Mouse (Mus musculus) hindbrain, embryonic 16.5 days (tissue): ENCODE results near the gene Hip1r. TPM values are rescaled to one million over a fixed set of nuclear protein-coding genes. Genes with fewer than 3 reads are reported as not detected.
A peak's percentile ranks its signal among the peaks of the same experiment; 100 is the strongest.

Source experiments
- ATAC-seq: fragments of 200-750 bp; cut with Nextera tagmentation; 2 replicates; pipeline ENCODE4 v1.8.0; 2017; ENCODE audit warnings: moderate TSS enrichment, moderate library complexity
- H3K27ac ChIP-seq: fragments of 300-500 bp; sonication (generic); 2 replicates; pipeline ENCODE4 v1.5.1; 2014; ENCODE audit warnings: low read depth, mild to moderate bottlenecking, control low read depth, low read length, moderate library complexity
- H3K27me3 ChIP-seq: fragments of 300-500 bp; sonication (generic); replicated peaks from 2 replicates; pipeline ENCODE4 v1.6.1; 2014; ENCODE audit warnings: low read length; ENCODE audit not compliant: control insufficient read depth, insufficient read depth
- H3K36me3 ChIP-seq: fragments of 300-500 bp; sonication (generic); 2 replicates; pipeline ENCODE4 v1.6.1; 2014; ENCODE audit warnings: mild to moderate bottlenecking, low read length, moderate library complexity, mixed read lengths; ENCODE audit not compliant: control insufficient read depth, insufficient read depth
- H3K4me1 ChIP-seq: fragments of 300-500 bp; sonication (generic); 2 replicates; pipeline ENCODE4 v1.6.1; 2014; ENCODE audit warnings: low read depth, low read length; ENCODE audit not compliant: control insufficient read depth, insufficient read depth
- H3K4me2 ChIP-seq: fragments of 300-500 bp; sonication (generic); 2 replicates; pipeline ENCODE4 v1.6.1; 2014; ENCODE audit warnings: mild to moderate bottlenecking, low read length, control low read depth, moderate library complexity
- H3K4me3 ChIP-seq: fragments of 300-500 bp; sonication (generic); 2 replicates; pipeline ENCODE4 v1.5.1; 2014; ENCODE audit warnings: mild to moderate bottlenecking, low read length, control low read depth, moderate library complexity
- H3K9ac ChIP-seq: fragments of 300-500 bp; sonication (generic); 2 replicates; pipeline ENCODE4 v1.6.1; 2014; ENCODE audit warnings: low read depth, mild to moderate bottlenecking, control low read depth, low read length, moderate library complexity
- H3K9me3 ChIP-seq: fragments of 300-500 bp; sonication (generic); 2 replicates; pipeline ENCODE4 v1.6.1; 2014; ENCODE audit warnings: mild to moderate bottlenecking, low read length, moderate library complexity; ENCODE audit not compliant: control insufficient read depth
- WGBS: fragments of 180-500 bp; shearing (Covaris S2); extraction: QIAGEN DNeasy Blood & Tissue Kit; methylation state at CpG from one replicate; pipeline ENCODE4 v1.1.7; 2014; 5-methylcytosine and 5-hydroxymethylcytosine counted together
- polyA plus RNA-seq: library from polyadenylated mRNA; unstranded; fragments of >200 nt; fragmentation: Nextera tagmentation; extraction: Ambion mirVana; gene quantifications from 2 replicates; pipeline ENCODE4 v1.2.1, GENCODE M21; 2015

Gene Hip1r
- polyA plus RNA-seq, 1 experiment from 2014 or later = 34.3 TPM

DNA sequence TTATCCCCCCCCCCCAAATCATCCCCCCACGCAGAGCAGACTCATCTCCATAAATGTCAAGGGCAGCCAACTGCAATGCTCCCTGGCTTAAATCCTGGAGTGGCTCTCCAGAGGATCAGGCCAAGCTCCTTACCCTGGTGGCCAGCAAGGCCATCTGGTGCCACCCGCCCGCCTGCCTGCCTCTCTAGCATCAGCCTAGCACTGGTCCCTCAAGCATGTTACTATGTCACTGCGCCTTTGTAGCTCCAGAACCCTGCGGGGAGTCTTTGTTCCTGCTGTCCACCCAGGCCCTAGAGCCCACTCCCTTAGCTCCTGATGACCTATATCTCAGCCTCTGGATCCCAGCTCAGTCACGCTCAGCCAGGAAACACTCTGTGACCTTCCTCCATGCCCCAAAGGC is 51.2 kb downstream of the Hip1r start:
- 37% methylated on average over 6 of the region's 6 CpGs for WGBS
- peaks cover 53% of the 10 kb centered on the region for H3K4me1 ChIP-seq
- ATAC-seq = peak; percentile 60
- H3K27me3 ChIP-seq = no peaks in the 10 kb centered on the region
- H3K4me3 ChIP-seq = no peak overlapping the region
- H3K4me2 ChIP-seq = no peak overlapping the region
- peak overlapping the region; percentile 57 for H3K27ac ChIP-seq
- no peak overlapping the region for H3K9ac ChIP-seq
- no peaks in the 10 kb centered on the region for H3K36me3 ChIP-seq
- no peaks in the 10 kb centered on the region for H3K9me3 ChIP-seq

DNA sequence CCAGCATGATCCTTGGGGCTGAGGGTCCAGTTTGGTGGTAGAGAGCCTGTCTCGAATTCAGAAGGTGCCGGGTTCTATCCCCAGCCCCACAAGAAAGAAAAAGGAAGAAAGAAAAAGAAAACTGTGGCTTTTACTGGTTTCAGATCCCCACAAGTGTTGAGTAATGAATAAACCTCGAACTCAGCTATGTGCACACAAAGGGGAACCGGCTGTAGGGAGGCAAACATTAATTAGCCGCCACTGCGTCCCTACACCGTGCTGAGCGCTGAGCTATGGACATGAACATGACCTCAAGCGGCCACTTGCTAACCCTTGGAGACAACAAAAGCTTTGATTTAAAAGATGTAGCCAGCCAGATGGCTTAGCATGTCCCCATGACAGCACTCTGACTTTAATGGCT is 51.7 kb downstream of the Hip1r start:
- no peak overlapping the region; the same call in 1 of the 2 replicates for H3K27ac ChIP-seq
- no peaks in the 10 kb centered on the region for H3K36me3 ChIP-seq
- H3K4me3 ChIP-seq = no peak overlapping the region
- 0 out of 2 replicates have a peak overlapping the region, but pooled peaks have one; percentile 4 for H3K4me2 ChIP-seq
- no peak for ATAC-seq
- peaks cover 54% of the 10 kb centered on the region for H3K4me1 ChIP-seq
- H3K9me3 ChIP-seq = no peaks in the 10 kb centered on the region
- 28% methylated on average over 9 of the region's 9 CpGs for WGBS
- no peaks in the 10 kb centered on the region for H3K27me3 ChIP-seq
- H3K9ac ChIP-seq = 0 out of 2 replicates have a peak overlapping the region, but pooled peaks have one; percentile 24

DNA sequence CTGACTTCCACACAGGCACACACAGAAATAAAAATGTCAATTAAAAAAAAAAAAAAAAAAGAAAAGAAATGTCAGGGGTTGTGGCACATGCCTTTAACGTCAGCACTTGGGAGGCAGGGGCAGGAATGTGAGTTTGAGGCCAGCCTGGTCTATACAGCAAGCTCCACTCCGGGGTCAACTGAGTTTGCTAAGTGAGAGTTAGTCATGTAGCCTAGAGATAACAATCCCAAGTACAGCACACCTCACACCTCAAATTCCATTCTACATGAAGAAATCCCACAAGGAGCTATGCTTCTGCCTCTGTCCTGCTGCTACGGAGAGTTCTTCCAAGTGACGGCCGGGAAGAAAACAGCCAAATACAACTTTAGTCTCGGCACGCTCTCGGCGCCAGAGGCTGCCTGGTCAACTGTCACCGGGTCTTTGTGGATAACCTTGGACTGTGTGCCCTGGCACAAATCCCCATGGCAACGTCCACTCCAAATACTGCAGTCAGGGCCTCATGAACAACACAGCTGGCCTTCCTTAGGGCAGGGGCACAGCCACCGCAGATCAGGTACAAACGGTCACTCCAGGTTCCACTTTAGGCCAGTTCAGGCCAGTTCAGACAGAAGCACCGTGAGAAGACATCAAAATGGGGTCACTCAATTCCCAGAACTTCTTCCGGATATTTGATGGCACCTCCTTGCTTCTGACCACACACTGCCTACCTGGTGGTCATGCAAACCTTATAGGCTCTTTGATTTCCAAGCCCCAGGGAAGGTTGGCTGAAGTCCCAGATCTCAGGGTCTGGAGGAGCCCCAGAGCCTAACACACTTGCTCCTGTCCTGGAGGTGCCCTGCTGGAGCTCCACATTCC is 52.4 kb downstream of the Hip1r start:
- 71% methylated on average over 15 of the region's 15 CpGs for WGBS
- 0 out of 2 replicates have a peak overlapping the region, but pooled peaks have one; percentile 17 for H3K27ac ChIP-seq
- H3K36me3 ChIP-seq = no peaks in the 10 kb centered on the region
- H3K9me3 ChIP-seq = no peaks in the 10 kb centered on the region
- H3K4me3 ChIP-seq = no peak overlapping the region
- peak overlapping the region; percentile 4; the same call in 1 of the 2 replicates for H3K4me2 ChIP-seq
- peaks cover 57% of the 10 kb centered on the region for H3K4me1 ChIP-seq
- no peaks in the 10 kb centered on the region for H3K27me3 ChIP-seq
- ATAC-seq = no peak
- no peak overlapping the region for H3K9ac ChIP-seq

DNA sequence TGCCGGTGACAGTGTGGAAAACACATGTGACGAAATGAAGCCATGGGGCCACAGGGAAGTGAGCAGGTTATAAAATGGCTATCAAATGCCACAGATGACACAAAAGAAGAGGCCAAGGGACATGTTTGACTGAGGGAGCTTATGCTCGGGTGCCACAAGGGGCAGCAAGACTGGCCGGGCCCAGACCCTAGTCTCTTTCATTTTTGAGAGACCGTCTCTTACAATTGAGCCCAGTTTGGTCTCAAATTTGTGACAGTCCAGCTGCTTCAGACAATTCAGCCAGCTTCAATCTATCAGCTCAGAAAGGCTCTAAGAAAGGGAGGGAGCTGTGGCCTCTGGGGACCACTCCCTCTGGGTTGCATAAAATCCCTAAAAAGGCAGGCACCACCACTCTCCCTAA is 53.1 kb downstream of the Hip1r start:
- Histone ChIP-seq H3K4me1 (peaks cover 57% of the 10 kb centered on the region), H3K9ac (0 out of 2 replicates have a peak overlapping the region, but pooled peaks have one; percentile 3), H3K27me3 (no peaks in the 10 kb centered on the region), H3K9me3 (no peaks in the 10 kb centered on the region), H3K4me2 (peak overlapping the region; percentile 0; the same call in 1 of the 2 replicates), H3K27ac (no peak overlapping the region), H3K4me3 (no peak overlapping the region), H3K36me3 (no peaks in the 10 kb centered on the region)
- whole genome bisulfite sequencing = 43% methylated on average over 5 of the region's 5 CpGs
- no peak for ATAC-seq

DNA sequence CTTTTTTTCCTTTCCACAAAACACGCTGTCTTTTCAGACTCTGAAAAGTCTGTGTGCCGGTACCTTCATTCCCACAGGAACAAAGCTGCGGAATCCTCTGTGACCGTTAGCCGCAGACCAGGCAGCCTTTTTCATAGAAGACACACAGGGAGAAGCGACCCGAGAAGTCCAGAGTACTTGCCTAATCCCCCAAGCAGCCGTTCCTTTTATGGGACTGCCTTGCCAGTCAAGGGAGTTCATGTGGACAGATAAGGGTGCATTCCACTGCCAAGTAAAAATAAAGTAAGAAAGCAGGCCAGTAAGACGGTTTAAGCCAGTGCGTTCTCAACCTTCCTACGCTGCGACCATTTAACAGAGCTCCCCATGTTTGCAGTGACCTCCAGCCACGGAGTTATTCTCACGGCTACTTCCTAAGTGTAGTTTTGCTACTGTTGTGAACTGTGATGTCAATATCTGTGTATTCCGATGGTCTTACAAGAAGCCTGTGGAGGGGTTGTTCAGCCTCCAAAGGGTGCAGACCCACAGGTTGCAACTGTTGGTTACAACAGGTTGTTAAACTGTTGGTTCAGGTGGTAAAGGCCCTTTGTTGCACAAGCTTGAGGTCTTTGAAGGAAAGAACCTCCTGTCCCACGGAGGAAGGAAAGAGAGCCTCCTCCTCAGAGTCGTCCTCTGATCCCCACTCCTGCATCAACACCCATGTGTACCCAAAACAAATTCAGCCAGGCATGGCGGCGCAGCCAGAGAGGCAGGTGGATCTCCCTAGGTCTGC is 54.5 kb downstream of the Hip1r start:
- H3K27ac ChIP-seq = peak overlapping the region; percentile 14
- H3K9ac ChIP-seq = peak overlapping the region; percentile 15
- H3K27me3 ChIP-seq = no peaks in the 10 kb centered on the region
- H3K4me2 ChIP-seq = peak overlapping the region; percentile 71
- no peaks in the 10 kb centered on the region for H3K36me3 ChIP-seq
- no peaks in the 10 kb centered on the region for H3K9me3 ChIP-seq
- peaks cover 57% of the 10 kb centered on the region for H3K4me1 ChIP-seq
- H3K4me3 ChIP-seq = peak overlapping the region; percentile 18
- no peak for ATAC-seq
- 58% methylated on average over 19 of the region's 19 CpGs for WGBS

DNA sequence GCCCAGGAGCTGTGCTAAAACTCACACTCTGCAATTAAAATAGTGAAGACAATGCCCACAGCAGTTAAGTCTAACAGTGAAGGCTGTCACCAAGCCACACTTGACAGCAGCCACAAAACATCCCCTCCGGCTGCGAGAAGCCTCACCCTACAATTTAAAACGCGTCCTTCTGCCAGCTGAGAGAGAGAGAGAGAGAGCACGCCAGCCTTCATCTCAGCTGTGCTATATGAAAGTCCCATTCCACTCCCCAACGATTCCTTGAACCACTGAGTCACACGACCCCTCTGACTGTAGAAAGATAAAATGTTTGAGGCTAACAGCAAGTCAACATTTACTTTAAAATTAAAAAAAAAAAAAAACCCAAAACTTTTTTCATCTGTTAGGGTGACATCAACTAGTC is 55.3 kb downstream of the Hip1r start:
- Histone ChIP-seq H3K4me1 (peaks cover 55% of the 10 kb centered on the region), H3K27me3 (no peaks in the 10 kb centered on the region), H3K9ac (0 out of 2 replicates have a peak overlapping the region, but pooled peaks have one; percentile 15), H3K4me3 (peak overlapping the region; percentile 14; the same call in 1 of the 2 replicates), H3K27ac (no peak overlapping the region; the same call in 1 of the 2 replicates), H3K9me3 (no peaks in the 10 kb centered on the region), H3K4me2 (peak overlapping the region; percentile 71), H3K36me3 (no peaks in the 10 kb centered on the region)
- WGBS = 41% methylated on average over 7 of the region's 7 CpGs
- ATAC-seq = no peak

DNA sequence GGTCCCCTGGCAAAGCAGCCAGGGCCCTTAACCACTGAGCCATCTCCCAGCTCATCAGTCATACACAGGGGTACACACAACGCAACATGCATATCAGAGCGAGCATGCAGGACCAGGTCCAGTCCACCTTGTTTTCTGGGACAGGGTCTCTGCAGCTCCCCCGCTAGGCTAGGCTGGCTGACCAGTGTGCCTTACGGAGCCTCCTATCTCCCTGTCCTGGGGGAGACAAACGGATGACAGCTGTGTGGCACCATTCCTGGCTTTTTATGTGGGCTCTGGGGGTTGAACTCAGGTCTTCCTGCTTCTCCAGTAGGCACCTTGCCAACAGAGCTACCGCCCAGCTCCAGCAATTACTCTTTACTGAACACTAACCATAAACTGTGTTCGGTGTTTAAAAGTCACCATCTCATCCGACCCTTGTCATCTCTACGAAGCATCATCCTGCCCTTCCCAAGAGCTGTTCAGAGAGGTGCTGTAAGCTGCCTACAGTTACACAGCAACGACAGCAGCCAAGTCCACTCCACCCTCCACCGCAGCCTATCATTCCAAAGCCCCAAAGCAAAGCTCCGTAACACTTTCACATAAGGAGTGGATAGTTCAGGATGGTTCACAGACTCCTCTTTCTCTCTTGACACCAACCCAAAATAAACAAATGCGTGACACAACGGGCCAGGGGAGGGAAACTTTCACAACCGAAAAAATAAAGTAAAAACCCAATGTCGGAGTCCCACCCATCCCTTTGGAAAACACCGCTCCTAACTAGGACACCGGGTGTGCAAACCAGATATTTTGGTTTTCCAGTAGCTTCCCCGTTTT is 56.0 kb downstream of the Hip1r start:
- Histone ChIP-seq H3K4me2 (peak overlapping the region; percentile 71), H3K27me3 (no peaks in the 10 kb centered on the region), H3K9ac (peak overlapping the region; percentile 20; the same call in 1 of the 2 replicates), H3K4me1 (peaks cover 47% of the 10 kb centered on the region), H3K27ac (peak overlapping the region; percentile 87; the same call in 1 of the 2 replicates), H3K9me3 (no peaks in the 10 kb centered on the region), H3K36me3 (no peaks in the 10 kb centered on the region), H3K4me3 (peak overlapping the region; percentile 60)
- no peak for ATAC-seq
- 74% methylated on average over 19 of the region's 19 CpGs for WGBS

DNA sequence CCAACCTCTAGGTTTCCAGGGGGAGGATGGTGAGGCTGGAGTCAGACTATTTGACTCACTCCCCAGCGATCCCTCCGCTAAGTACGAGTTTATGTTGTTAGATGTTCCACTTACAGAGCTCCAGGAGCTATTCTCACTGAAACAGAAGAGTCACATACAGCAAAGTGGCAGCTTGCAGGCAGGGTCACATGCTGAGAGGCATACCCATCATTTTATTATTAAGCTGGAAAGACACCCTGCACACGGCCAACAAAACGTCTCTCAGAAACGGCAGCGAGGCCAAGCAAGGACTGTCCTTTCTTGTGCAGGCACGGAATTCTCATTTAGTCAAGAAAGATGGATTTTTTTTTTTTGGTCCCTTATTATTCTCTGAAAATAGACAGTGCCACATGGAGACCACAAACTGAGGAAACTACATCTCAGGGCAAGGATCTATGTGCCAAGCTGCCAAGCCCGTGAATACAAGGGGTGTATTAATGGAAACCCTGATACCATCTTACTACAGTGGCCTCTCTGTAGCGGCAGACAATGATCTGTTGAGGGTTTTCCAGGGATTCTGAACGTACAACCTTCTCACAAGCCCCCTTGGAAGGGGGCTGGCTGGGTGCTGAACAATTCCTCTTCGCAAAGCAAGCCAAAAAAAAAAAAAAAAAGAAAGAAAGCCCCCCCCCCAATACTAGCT is 57.1 kb downstream of the Hip1r start:
- Histone ChIP-seq H3K4me3 (peak overlapping the region; percentile 60), H3K27ac (peak overlapping the region; percentile 87), H3K4me1 (peaks cover 37% of the 10 kb centered on the region), H3K27me3 (no peaks in the 10 kb centered on the region), H3K9ac (peak overlapping the region; percentile 79), H3K9me3 (no peaks in the 10 kb centered on the region), H3K36me3 (no peaks in the 10 kb centered on the region), H3K4me2 (peak overlapping the region; percentile 71)
- WGBS = 4% methylated on average over 12 of the region's 12 CpGs
- peak; percentile 78 for ATAC-seq
